ENCODE assay signal across 13 mouse cellular contexts in genomic region chr5:111247571-111248265, GRCm38 (mm10).
DNase-seq lines count a peak whose midpoint lies in the region; ATAC-seq and TF ChIP-seq lines count a peak whose summit lies in the region.
"Had no signal": no experiment of that assay in that cellular context is flagged by ENCODE, and none has a peak within 500 bp of the region (broad histone marks: within the 10 kb centered on the region; RNA-seq: fewer than 3 reads in every experiment).

No protein-coding gene starts in this region.

- H3K9me3 ChIP-seq in lung, postnatal 0 days (ENCODE audit: low read length) = no peaks in the 10 kb centered on the region
- H3K9me3 ChIP-seq: neural tube, embryonic 15.5 days had no signal

- H3K4me2 ChIP-seq in lung, postnatal 0 days (replicated peaks; ENCODE audit: low read depth, low read length) = no peak overlapping the region
- H3K4me2 ChIP-seq: midbrain, embryonic 11.5 days; neural tube, embryonic 15.5 days had no signal

- H3K36me3 ChIP-seq in lung, postnatal 0 days (ENCODE audit: insufficient read depth, low read length) = no peaks in the 10 kb centered on the region
- H3K36me3 ChIP-seq: neural tube, embryonic 15.5 days had no signal

- H3K4me1 ChIP-seq in lung, postnatal 0 days (ENCODE audit: insufficient read depth, low read depth, low read length) = no peaks in the 10 kb centered on the region

- H3K27me3 ChIP-seq in lung, postnatal 0 days (replicated peaks; ENCODE audit: insufficient read depth, low read length) = no peaks in the 10 kb centered on the region
- H3K27me3 ChIP-seq: neural tube, embryonic 15.5 days had no signal

- no peak overlapping the region for H3K4me3 ChIP-seq in lung, postnatal 0 days (ENCODE audit: low read depth, low read length)
- H3K4me3 ChIP-seq: layer of hippocampus, adult 2 months; neural tube, embryonic 15.5 days had no signal

- peak; percentile 43 for DNase-seq in adrenal gland, adult 8-10 months
- DNase-seq in adrenal gland, postnatal 4 days (ENCODE audit: low spot score in 2 of 2) = no peak
- DNase-seq in lung, postnatal 0 days (ENCODE audit: low spot score) = peak; percentile 44
- no peak for DNase-seq in lung, postnatal 14 days
- DNase-seq in fibroblast of lung, adult 2 months (ENCODE audit: low read depth) = peak; percentile 87
- DNase-seq in frontal cortex, postnatal 14 days (ENCODE audit: low spot score in 2 of 2) = no peak
- DNase-seq in cerebellum, adult 11 months = no peak
- DNase-seq: cerebellum, postnatal 14 days; right cerebral cortex, postnatal 14 days had no signal

- H3K27ac ChIP-seq in lung, postnatal 0 days (ENCODE audit: low read length) = peak overlapping the region; percentile 0; the same call in 1 of the 2 replicates
- H3K27ac ChIP-seq: layer of hippocampus, adult 2 months; neural tube, embryonic 15.5 days had no signal

- no peak for TF ChIP-seq CTCF in lung, postnatal 0 days (IDR thresholded peaks at IDR 0.05)

- no peak; the same call in 1 of the 2 replicates for TF ChIP-seq EP300 in lung, postnatal 0 days (IDR thresholded peaks at IDR 0.05)

- peak; percentile 35 for ATAC-seq in lung, postnatal 0 days
- peak; percentile 38; the same call in 1 of the 2 replicates for ATAC-seq in megakaryocyte, adult 5-6 weeks (ENCODE audit: poor library complexity, severe bottlenecking)

- H3K9ac ChIP-seq in lung, postnatal 0 days (replicated peaks; ENCODE audit: low read depth) = no peak overlapping the region
- H3K9ac ChIP-seq: neural tube, embryonic 15.5 days had no signal

- 50% methylated on average over 10 of the region's 10 CpGs for WGBS in lung, postnatal 0 days

Comparison
In these comparisons a context has a peak if more than half of its experiments do, and no peak if none do; other contexts are left out.
1. DNase-seq: peak in adrenal gland, adult 8-10 months (single experiment), lung, postnatal 0 days (single experiment) and fibroblast of lung, adult 2 months (single experiment); none in adrenal gland, postnatal 4 days (0 of 2), lung, postnatal 14 days (single experiment), frontal cortex, postnatal 14 days (0 of 2) and cerebellum, adult 11 months (single experiment).